Mouse (Mus musculus): ENCODE data around the gene Nfs1.
A peak's percentile ranks its signal among the peaks of the same experiment; 100 is the strongest.
"Not testable (repeated sequence)": the region's sequence is repeated elsewhere in the genome, so short reads cannot be mapped to it uniquely, and the experiment has no call there.

Gene Nfs1

DNA sequence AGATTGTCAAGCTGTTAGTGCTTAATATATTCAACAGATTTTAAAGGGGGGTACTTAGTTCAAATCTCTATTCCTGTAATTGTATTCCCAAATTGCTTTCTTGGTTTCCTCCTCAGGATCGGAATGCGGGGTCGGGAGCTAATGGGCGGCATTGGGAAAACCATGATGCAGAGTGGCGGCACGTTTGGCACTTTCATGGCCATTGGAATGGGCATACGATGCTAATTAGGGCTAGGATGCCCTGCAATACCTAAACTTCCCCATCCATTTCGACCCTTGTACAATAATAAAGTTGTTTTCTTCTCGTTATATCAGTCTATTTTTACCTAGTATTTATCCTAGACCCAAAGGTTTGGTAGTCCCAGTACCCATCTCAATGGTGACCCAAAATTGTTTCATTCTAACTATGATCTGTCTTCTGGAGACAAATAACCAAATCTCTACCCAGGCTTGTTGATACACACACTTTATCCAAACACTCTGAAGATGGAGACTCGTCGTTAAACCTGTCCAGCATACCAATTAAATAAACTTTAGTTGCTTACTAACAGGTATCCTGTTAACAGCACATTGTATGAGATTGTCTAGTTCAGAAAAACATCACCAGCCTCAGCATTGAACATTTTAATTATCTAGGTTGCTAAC, 1.6 kb upstream of the Nfs1 start:
- no peak for DNase-seq (ENCODE audit: low read depth, low spot score)

DNA sequence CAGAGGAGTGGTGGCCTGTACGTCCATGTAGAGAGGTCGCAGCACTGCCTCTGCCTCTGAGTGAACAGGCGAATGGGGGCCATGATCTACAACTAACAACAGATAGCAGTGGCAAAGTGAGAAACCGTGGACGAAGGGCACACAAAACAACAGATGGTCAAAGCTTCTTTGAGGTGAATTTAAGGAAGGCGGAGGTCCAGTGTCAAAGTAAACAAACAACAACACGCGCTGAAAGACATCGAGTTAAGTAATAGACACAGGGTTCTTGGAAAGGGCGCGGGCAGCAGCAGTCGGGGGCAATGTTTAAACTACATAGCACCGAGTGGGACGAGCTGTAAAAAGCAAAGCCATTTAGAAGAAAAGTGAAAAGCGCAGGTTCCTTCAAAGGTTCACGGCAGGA, 619 bp downstream of the Nfs1 start:
- no peak for DNase-seq (ENCODE audit: low read depth, low spot score)

DNA sequence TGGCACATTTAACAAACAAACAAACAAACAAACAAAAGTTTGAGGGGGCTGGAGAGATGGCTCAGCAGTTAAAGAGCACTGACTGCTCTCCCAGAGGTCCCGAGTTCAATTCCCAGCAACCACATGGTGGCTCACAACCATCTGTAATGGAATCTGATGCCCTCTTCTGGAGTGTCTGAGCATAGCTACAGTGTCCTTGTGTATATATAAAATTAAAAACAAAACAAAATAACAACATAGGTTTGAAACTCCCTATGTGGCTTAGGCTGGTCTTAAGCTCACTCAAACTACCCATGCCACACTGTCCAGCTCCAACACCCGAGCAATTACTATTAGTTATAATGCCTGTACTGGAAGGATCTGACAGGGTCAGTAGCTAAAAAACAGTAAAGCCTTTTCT, 1.2 kb downstream of the Nfs1 start:
- no peak for DNase-seq (ENCODE audit: low read depth, low spot score)

DNA sequence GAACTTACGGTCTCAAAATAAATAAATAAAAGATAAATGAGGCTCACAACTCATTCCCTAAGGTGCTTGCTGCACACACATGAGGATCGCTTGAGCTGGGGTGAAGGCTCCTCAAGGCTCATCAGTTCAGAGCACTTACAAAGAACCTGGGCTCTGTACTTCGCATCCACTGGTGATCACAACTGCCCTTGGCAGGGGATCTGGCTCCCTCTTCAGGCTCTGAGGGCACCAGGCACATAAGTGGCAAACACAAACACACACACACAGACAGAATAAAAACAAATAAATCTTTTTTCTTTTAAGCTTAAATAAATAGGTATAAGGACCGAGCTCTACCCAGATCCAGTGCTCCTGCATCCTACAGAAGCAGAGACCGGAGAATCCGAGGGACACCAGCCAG, 8.3 kb downstream of the Nfs1 start:
- DNase-seq (ENCODE audit: low read depth, low spot score) = no peak

DNA sequence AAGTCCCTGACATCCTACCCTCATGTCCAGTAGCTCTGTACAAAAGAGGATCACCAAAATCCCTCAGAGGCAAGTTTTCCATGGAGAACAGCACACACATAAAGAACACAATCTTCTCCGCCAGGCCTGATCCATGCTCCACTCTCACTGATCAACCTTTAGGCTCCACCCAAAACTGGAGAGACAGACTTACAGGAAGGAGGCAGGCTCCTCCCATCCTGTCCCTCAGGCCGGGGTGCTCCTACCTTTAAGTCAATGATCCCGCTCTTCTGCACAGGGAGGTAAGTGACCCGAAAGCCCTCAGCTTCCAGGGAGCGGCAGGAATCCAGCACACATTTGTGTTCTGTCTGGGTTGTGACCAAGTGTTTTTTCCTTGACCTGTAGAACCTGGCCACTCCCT, 9.8 kb downstream of the Nfs1 start:
- no peak for DNase-seq (ENCODE audit: low read depth, low spot score)

DNA sequence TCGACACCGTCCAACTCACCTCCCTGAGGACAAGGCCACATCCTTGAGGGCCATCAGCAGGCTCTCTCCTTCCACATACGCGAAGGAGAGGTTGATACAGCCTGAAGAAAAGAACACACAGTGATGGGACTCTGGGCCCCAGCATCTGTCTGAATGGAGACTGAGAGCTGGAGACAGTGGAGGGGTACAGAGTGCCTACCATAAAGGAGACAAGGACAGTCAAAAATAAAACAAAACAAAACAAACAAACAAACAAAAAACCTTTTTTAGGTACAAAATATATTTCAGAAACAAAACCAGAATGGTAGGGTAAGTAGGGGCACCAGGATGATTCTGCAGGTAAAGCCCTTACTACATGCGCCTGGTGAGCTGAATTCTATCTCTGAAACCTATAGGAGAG, 17.0 kb downstream of the Nfs1 start, which contains the start of gene Gm28036:
Gene Gm28036 (minus strand): TSS at position 101 of the 400 bp plus-strand sequence.
- no peak for DNase-seq (ENCODE audit: low read depth, low spot score)

DNA sequence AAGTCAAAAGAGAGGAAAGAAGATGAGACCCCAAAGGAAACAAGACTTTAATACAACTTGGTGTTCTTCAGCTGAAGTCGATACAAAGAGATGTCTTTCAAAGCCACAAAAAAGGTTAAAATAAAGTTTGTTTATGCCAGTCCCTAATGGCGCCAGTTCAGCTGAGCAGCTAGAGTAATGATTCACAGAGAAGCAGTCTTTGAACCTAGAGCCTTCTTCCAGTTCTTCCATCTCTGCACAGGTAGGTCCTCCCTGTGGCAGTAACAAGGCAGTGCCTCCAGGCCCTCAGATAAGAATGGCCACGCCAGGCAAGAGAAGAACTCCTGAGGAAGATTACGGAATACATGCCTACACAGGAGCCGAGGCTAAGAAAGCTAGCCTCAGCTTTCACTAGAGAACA, 20.3 kb downstream of the Nfs1 start:
- no peak for DNase-seq (ENCODE audit: low read depth, low spot score)

DNA sequence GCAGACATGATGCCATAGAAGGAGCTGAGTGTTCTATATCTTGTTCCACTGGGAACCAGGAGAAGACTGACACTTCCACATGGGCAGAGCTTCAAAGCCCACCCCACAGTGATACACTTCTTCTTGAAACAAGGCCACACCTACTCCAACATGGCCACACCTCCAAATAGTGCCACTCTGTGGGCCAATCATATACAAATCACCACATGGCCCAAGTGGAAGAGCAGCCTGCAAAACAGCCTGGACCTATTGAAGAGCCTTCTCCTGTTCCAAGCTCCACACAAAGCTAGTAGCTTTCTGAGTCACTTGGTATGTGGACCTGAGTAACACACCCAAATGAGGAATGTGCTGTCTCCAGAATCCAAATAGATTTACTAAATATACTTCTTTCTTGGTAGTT, 24.4 kb downstream of the Nfs1 start:
- DNase-seq (ENCODE audit: low read depth, low spot score) = no peak

DNA sequence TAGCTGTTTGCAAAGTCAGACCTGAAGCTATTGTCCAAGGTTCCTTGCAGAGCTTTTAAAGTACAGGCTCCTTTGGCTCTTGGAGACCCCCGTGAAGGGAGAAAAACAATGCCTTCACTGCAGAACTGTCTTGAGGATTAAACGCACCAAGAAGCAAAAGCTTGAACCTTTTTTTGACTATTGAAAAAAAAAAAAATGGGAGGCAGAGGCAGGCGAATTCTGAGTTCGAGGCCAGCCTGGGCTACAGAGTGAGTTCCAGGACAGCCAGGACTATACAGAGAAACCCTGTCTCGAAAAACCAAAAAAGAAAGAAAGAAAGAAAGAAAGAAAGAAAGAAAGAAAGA, 31.9 kb downstream of the Nfs1 start:
- not testable (repeated sequence) for DNase-seq (ENCODE audit: low read depth, low spot score)

DNA sequence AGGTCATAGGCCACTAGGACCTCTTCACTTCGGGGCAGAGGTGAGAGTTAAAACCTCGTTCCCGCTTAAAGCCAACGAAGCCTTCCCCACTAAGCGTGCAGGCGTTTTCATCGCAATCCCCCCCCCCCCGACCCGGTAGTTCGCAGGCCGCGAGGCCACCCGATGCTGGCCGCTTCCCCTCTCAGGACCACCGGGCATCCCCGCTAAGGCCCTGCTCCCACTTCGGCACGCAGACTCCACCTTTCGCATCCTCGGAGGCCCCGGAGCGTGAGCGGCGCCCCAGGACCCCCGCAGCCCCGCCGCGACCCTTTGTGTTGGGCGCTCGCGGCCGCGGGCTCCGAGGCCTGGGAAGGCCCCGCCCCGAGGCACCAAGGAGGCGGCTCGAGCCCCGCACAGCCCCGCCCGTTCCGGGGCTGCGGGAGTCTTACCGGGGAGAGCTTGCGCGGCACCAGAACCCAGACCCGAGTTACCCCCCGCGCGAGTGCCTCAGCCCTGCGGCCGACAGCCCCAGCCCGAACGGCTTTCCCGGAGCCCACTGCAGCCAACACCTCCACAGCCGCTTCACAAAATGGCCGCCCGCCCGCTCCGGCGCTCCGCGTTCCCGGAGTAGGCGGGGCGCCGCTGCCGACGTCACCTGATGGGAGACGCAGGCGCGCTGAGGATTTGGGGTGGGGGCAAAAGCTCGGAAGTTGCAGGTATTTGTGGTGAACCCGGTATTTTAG, 32.5 kb downstream of the Nfs1 start, which contains the start of the genes Cpne1 and Rbm12:
Gene Cpne1 (minus strand): TSS at position 608 of the 722 bp plus-strand sequence.
Gene Rbm12 (minus strand): TSS at position 621 of the 722 bp plus-strand sequence.
- peak; percentile 75 for DNase-seq (ENCODE audit: low read depth, low spot score)

DNA sequence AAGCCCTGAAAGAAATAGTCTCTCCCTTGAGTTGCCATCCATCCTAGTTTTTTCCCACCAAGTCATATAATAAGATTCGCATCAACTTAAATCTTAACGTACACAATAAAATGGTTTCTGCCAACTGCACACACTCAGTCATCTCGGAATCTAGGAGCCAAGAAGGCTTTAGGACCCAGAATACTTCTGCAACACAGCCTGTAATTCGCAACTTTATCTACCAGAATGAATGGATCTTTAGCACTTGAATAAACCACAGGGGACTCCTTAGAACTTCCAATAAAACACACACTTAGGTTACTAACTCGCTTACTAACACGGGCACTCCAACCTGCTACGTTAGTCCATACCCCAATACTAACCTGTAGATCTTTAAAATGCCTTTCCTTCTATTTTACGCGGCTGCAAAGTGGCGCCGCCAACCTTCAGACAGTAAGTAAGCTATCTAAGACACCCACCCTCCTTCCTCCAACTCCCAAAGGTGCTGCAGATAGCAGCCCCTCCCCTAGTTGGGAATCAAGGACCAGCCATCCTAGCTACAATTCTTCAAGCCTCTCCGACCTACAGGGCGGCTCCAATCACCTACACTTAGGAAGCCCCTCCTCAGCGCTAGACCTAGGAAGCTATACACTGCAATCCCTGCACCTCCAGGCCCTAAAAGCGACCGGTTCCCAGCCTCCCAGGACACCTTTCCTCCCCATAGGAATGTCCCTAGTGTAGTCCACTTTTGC, 33.2 kb downstream of the Nfs1 start:
- no peak for DNase-seq (ENCODE audit: low read depth, low spot score)

DNA sequence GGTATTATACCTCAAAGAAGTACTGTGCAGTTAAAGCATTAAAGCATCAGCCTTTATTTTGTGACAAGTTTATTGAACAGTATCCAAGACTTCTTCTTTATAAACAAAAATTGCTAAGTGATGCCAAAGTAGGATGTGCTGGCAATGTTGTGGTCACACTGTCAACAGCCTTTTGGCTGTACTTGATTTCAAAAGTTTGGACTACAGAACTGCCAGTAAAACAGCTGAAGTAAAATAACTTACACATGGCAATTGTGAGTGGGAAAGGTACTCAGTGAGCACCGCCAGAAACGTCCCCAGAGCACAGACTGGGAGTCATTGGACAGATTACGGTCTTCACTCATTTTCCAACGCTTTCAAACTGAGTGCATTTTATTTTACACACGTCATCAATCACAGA, 52.1 kb downstream of the Nfs1 start:
- no peak for DNase-seq (ENCODE audit: low read depth, low spot score)

DNA sequence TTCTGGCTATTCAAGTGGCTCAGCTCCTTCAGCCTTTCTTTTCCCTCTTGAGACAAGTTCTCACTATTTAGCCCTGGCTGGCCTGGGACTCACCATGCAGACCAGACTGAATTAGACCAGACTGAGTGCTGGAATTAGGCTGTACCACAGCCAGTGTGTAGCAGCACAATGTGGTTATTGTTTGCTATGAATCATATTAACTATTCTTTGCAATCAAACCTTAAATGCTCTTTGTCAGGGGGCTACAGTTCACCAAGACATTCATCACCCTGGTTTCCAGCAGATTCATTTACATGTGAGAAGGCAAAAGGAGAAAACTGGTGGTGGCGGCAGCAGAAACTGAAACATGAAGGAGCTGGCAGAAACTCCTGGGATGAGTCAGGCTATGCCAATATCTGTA, 54.2 kb downstream of the Nfs1 start:
- DNase-seq (ENCODE audit: low read depth, low spot score) = no peak

DNA sequence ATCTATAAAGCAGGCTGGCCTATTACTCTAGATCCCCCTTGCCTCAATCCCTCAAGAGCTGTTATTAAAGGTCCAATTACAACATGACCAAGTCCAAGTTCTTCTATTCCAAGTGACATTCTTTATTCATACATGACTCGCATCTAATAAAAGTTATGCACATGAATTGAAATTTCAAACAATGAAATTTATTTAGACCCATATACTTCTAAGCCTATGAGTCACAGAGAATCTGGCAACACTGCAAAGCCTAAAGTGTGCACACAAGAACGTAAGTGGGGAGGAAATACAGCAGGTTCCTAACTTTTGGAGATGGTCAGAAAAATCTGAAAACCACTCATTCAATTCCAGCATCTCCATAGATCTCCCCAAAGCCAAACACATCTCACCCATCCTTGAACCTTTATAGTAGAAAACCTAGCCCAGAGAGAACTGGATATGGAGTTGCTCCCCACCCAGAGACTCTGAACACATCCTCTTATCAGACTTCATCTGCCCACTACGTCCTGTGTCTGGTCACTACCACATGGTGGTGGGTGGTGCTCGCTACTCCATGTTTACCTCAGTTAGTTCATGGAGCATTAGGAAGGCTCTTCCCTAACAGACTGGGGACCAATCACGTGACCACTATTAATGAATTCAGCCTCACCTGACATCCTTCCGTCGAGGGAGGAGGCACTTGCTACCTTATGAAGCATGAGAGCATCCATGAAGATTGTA, 56.4 kb downstream of the Nfs1 start:
- no peak for DNase-seq (ENCODE audit: low read depth, low spot score)

DNA sequence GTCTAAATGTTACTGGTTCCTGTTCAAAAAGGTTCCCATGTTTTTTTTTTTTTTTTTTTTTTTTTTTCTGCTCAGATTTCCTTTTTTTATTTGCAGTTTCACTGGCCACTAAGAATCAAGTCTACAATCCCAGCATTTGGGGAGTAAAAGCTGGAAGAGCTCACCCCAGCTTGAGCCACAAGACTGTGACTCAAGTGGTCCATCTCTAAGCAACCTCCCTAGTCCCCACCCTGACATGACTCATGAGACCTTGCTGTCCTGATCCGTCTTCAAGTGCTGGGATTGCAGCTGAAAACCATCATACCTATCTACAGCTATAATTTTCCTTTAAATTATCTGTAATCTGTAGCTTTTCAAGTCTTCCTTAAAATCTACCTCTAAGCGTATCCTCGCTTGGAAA, 59.4 kb downstream of the Nfs1 start:
- DNase-seq (ENCODE audit: low read depth, low spot score) = no peak

DNA sequence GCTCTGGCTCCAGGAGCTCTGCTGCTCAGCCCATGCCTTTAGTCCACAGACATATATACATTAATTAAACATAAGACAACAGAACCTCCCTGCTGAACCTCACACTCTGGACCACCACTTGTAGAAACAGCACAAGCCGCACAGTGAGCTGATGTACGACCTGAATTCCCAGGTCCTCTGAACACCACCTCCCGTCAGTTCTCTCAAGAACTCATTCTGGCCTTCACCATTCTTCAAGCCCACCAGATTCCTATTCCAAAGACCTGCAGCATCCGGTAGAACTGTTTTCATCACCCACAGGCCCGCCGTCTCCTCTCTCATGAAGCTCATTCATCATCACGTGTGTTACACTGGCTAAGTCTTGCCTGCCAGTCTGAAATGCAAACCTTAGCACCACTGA, 63.6 kb downstream of the Nfs1 start:
- DNase-seq (ENCODE audit: low read depth, low spot score) = no peak

DNA sequence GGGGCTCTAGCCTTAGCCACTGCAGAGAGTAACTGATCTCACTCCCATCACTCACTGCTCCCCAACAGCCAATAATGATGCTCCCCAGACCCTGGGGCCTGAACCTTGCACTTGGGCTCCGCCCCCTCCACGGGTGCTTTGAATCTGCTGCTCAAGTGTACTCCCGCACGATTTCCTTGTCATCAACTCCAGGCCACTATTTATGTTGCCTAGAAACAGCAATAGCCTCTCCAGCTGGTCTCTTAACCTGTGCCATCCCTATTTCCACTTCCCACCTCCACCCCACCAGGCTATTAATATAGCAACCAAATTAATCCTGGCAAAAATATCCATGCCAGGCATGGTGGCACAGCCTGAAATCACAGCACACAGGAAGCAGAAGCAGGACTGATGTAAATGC, 64.3 kb downstream of the Nfs1 start:
- peak; percentile 46 for DNase-seq (ENCODE audit: low read depth, low spot score)

DNA sequence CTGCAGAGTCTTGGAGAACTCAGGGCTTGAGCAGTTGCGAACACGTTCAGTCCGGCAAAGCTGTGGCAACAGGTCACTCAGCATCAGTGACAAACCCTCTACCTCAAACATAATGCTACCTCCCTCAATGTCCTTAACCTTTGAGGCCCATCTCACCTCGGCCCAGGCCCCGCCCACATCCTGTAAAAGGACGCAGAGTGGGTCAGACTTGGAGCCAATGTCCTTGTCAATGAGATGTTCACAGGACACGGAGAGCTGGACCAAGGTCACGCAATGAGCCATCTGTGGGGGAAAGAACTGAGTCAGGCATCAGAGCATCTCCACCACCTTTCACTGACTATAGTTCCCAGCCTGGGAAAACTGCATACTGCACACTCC, 64.8 kb downstream of the Nfs1 start:
- no peak for DNase-seq (ENCODE audit: low read depth, low spot score)

DNA sequence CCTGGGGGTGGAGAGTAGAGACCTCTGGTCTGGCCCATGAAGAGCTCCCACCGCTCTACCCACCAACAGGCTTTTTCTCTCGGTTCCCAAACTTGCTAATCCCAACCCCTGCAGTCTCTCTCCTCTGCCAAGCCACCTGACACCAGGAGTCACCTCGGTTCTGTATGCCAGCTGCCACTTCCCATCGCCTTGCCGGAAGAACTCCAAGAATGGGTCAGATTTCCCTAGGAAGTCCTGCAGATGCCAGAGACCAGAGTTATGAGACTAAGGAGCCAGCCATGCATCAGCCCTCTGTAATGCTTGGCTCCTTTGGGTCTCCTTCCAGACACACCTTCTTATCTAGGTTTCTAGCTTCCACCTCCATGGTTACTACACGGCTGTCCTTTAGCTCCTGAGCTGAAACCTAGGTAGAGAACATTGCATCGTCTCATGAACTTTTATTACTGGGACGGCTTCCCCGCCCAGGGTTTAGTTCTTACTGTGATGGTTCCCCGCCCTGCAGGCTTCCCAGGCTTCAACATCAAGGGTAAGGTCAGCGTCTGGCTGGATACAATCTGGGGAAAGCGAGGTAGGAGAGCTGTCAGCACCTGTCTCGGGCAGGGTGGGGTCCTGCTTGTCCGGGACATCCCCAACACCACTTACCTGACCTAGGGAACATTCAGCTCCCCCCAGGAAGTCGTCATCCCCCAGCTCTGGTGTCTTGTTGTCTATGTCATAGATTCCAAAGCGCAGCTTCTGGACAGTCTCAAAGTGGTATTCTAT, 65.4 kb downstream of the Nfs1 start:
- peak; percentile 56 for DNase-seq (ENCODE audit: low read depth, low spot score)

DNA sequence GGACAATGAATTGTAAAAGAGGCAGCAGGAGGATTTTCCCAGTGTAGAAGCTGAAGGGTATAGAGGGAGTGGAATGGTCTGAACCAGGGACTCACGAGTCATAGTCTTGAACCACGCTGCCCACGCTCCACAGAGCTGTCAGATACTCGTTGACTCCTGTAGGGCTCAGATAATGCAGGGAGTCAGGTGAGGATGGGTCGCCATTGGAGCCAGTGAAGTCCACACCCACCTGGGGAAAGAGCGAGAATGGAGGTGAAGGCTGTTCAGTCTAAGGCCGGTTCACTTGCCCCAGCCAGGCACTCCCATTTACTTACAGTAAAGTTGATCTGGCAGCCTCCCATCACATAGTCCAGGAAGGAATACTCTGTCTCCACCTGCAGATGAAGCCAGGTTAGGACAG, 66.5 kb downstream of the Nfs1 start:
- DNase-seq (ENCODE audit: low read depth, low spot score) = no peak

DNA sequence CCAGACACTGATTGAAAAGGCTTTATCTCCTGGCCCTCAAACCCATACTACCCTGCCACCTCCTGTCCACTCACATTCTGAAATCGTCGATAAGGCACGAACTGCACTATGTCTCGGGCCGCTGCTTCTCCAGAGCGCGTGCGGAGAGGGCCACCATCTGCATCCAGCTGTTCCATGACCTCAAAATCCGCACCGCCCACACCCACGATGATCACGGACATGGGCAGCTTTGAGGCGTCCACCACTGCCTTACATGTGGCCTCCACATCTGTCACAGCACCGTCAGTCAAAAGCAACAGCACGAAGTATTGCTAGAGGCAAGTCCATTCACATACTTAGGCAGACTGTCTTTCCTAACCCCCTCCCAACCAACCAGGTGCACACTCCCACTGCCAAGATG, 70.3 kb downstream of the Nfs1 start:
- no peak for DNase-seq (ENCODE audit: low read depth, low spot score)
